Mouse (Mus musculus): ENCODE results near the gene Myef2.

Myef2 gene

DNA sequence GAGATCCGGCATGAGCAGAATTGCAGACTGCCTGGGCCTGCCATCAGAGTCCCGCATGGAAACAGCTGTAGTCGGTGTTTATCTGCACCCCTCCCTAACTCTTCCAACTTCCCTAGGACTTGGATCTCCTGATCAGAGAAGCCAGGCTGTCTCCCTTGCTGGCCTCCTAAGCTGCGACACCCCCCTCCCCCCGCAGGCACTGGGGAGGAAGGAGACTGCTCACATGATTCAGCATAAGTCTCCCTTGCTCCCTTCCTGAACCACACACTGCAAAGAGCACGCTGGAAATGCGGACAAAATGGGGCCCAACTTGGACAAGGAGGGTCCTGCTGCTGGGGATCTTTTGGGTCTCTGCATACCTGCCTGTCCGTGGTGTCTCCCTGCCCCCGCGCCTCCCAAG lies 55.6 kb downstream of the Myef2 start, which contains the start of gene Slc24a5:
Gene Slc24a5, plus strand, starts transcription at position 231 of the 400 bp plus-strand sequence.
- DNase-seq (ENCODE audit: low spot score in 2 of 2) = peak; percentile 15 to 42

DNA sequence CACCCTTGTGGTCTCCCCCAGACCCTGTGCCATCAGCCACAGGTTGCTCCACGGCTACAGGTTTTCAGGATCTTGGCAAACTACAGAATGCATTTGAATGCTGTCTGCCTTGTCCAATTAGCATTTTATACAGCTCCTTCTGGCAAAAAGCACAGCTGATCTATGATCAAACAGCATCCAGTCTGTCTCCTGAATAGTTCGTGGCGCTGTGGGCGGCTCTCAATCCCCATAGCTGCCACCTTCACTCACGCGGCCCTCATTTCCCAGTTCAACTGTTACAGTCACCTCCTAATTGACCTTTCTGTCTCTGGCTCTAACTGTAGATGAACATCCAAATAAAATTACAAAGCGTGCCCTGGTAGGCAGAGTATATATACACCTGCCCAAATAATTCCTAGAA lies 56.1 kb downstream of the Myef2 start:
- no peak for DNase-seq (ENCODE audit: low spot score in 2 of 2)

DNA sequence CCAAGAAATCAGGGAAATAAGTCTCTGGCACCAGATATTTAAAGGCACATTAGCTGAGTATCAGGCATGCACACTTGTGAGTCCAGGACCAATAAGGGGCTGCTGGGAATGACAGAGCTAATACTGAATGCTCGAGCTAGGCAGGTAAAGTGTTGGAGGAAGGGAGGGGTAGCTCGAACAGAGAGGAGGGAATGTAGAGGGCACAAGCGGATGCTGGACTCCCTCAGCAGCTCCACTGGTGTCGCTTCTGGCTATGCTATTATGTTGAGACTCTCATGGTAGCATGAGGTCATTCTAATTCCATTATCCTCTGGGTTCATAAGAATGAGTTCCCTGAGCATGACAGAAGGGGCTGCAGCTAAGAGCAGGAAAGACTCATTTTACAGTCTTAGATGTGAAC lies 60.5 kb downstream of the Myef2 start:
- no peak for DNase-seq (ENCODE audit: low spot score in 2 of 2)

DNA sequence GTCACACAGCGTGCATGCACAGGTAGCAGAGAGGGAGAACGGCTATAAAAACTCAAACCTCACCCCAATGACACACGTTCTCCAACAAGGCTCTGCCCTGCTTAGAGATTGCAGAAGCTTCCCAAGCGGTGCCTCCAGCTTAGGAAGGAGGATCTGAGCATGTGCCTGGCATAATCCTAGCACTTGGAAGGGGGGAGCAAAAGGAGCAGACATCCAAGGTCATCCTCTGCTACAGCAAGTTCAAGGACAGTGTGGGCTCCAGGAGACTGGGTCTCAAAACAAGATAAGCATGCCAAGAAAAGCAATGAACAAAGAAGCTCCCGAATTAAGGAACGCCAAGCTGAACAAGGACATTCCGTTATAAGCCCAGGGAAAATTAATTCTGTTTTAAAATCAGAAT lies 62.0 kb downstream of the Myef2 start:
- no peak for DNase-seq (ENCODE audit: low spot score in 2 of 2)

DNA sequence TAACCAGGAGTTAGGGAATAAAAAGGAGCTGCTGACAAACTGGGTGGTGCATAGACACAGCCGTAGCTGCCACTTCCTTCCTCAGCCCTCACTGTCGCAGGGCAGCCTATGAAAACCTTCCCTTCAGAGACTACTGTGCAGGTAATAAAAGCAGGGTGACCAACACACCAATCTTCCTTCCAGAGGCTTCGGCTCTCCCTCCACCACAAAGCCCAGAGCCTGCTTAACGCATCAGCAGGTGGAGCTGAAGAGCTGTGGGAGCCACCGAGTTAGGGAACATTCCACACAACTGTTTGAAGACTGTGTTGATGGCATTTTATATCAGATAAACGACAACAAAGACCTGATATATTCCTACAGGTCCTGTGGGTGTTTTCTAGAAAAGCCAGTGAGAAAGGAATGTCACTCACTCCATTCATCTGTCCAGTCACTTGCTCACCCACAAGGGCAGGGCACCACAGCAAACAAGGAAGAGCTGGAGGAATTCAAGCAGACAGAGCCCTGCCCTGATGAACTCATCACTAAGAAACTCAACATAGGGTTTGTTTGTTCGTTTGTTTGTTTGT lies 66.1 kb downstream of the Myef2 start:
- no peak for DNase-seq (ENCODE audit: low spot score in 2 of 2)

DNA sequence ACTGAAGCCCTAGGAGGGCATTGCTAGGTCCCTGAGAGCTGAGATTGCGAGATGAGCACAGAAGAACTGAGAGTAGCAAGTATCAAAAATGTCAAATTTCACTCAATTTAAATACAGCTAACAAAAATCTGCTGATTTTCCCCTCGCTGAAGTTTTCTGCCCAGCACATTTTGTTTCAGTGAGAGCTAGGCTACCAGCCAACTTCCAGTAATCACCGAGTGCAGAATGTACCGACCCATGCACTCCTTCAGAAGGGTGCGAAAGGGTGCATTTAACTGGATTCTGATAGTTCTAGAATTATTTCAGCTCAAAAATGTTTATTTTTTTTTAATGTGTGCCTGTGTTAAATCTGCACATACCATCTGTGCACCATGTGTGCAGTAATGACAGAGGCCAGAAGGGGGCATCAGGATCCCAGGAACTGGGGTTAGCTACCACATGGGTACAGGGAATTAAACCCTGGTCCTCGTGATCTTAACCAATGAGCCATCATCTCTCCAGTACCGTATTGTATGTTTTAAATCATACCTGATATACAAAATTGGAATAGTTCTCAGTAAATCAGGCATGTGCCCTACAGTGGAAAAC lies 68.1 kb downstream of the Myef2 start:
- DNase-seq (ENCODE audit: low spot score in 2 of 2) = no peak
